Mouse (Mus musculus) hindbrain, embryonic 11.5 days (tissue): Measurements from ENCODE around the gene Tbc1d30. TPM values are rescaled to one million over a fixed set of nuclear protein-coding genes. Genes with fewer than 3 reads are reported as not detected.

Experiments used
- ATAC-seq: fragments of 200-750 bp; cut with Nextera tagmentation; 2 replicates; pipeline ENCODE4 v1.8.0; 2017; ENCODE audit warnings: mild to moderate bottlenecking, moderate TSS enrichment, moderate library complexity; ENCODE audit not compliant: low FRiP score
- DNase-seq: peaks from one replicate; pipeline ENCODE4 v3.0.0-alpha.2; 2015; ENCODE audit warnings: low spot score
- H3K27ac ChIP-seq: fragments of 300-500 bp; sonication (generic); 2 replicates; pipeline ENCODE4 v1.5.1; 2014; ENCODE audit warnings: mild to moderate bottlenecking, low read depth, low read length
- H3K27me3 ChIP-seq: fragments of 300-500 bp; sonication (generic); 2 replicates; pipeline ENCODE4 v1.6.1; 2014; ENCODE audit warnings: mild to moderate bottlenecking, low read length, moderate library complexity, mixed read lengths; ENCODE audit not compliant: control insufficient read depth, insufficient read depth
- H3K36me3 ChIP-seq: fragments of 300-500 bp; sonication (generic); 2 replicates; pipeline ENCODE4 v1.6.1; 2014; ENCODE audit warnings: mild to moderate bottlenecking, low read length, moderate library complexity, mixed read lengths; ENCODE audit not compliant: control insufficient read depth, insufficient read depth
- H3K4me1 ChIP-seq: fragments of 300-500 bp; sonication (generic); replicated peaks from 2 replicates; pipeline ENCODE4 v1.6.1; 2014; ENCODE audit warnings: low read length, mixed read lengths; ENCODE audit not compliant: control insufficient read depth, insufficient read depth
- H3K4me2 ChIP-seq: fragments of 300-500 bp; sonication (generic); replicated peaks from 2 replicates; pipeline ENCODE4 v1.6.1; 2014; ENCODE audit warnings: mild to moderate bottlenecking, low read depth, low read length
- H3K4me3 ChIP-seq: fragments of 300-500 bp; sonication (generic); 2 replicates; pipeline ENCODE4 v1.5.1; 2014; ENCODE audit warnings: low read depth, low read length
- H3K9ac ChIP-seq: fragments of 300-500 bp; sonication (generic); 2 replicates; pipeline ENCODE4 v1.6.1; 2014; ENCODE audit warnings: low read depth, low read length
- H3K9me3 ChIP-seq: fragments of 300-500 bp; sonication (generic); 2 replicates; pipeline ENCODE4 v1.6.1; 2016; ENCODE audit warnings: low read length; ENCODE audit not compliant: control insufficient read depth
- WGBS: fragments of 180-500 bp; shearing (Covaris S2); extraction: QIAGEN DNeasy Blood & Tissue Kit; methylation state at CpG from one replicate; pipeline ENCODE4 v1.1.7; 2014; 5-methylcytosine and 5-hydroxymethylcytosine counted together
- polyA plus RNA-seq: library from polyadenylated mRNA; unstranded; fragments of >200 nt; fragmentation: Nextera tagmentation; extraction: Ambion mirVana; gene quantifications from 2 replicates; pipeline ENCODE4 v1.2.1, GENCODE M21; 2014

Tbc1d30 gene
- polyA plus RNA-seq, 1 experiment from 2014 or later, result 4.7 TPM

DNA sequence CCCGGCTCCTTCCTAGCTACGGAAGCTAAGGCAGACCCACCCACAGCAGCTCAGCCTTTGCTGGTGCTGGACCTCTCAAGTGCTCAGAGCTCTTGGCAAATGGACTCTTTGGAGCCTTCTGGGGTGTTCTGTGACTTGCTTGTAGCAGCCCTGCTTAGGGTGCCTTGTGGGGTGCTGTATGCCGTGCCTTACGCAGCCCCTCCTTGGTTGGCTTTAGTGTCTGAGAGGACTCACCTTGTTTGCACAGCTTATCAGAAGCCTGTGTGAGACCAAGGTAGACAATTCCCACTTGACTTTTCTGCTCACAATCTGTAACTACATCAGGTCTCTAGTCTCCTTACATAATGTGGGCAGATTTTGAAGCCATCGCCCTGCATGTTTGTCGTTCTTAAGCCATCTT lies 34.6 kb upstream of the Tbc1d30 start:
- DNase-seq, result no peak
- H3K9me3 ChIP-seq, result no peaks in the 10 kb centered on the region
- H3K27me3 ChIP-seq, result no peaks in the 10 kb centered on the region
- no peak overlapping the region for H3K9ac ChIP-seq
- ATAC-seq, result no peak
- no peak overlapping the region for H3K4me3 ChIP-seq
- no peak overlapping the region for H3K27ac ChIP-seq
- 95% methylated on average over 6 of the region's 6 CpGs for WGBS
- no peaks in the 10 kb centered on the region for H3K4me1 ChIP-seq
- H3K4me2 ChIP-seq, result no peak overlapping the region
- H3K36me3 ChIP-seq, result peaks cover 9% of the 10 kb centered on the region; the same call in 1 of the 2 replicates

GRCm38 (mm10) chr10:121384710-121385109 lies 33.6 kb upstream of the Tbc1d30 start:
- no peak overlapping the region for H3K4me2 ChIP-seq
- peaks cover 8% of the 10 kb centered on the region; the same call in 1 of the 2 replicates for H3K36me3 ChIP-seq
- no peak overlapping the region for H3K4me3 ChIP-seq
- WGBS, result 90% methylated on average over 13 of the region's 13 CpGs
- H3K4me1 ChIP-seq, result no peaks in the 10 kb centered on the region
- H3K27ac ChIP-seq, result no peak overlapping the region
- H3K27me3 ChIP-seq, result no peaks in the 10 kb centered on the region
- DNase-seq (no peak), ATAC-seq (no peak)
- no peaks in the 10 kb centered on the region for H3K9me3 ChIP-seq
- H3K9ac ChIP-seq, result no peak overlapping the region

- H3K27ac ChIP-seq, result no peak overlapping the region
- no peak overlapping the region for H3K9ac ChIP-seq
- no peaks in the 10 kb centered on the region for H3K4me1 ChIP-seq
- WGBS, result 94% methylated on average over 18 of the region's 18 CpGs
- H3K4me2 ChIP-seq, result no peak overlapping the region
- ATAC-seq (no peak), DNase-seq (no peak)
- H3K36me3 ChIP-seq, result peaks cover 11% of the 10 kb centered on the region
- no peak overlapping the region for H3K4me3 ChIP-seq
- H3K9me3 ChIP-seq, result no peaks in the 10 kb centered on the region
- no peaks in the 10 kb centered on the region for H3K27me3 ChIP-seq
Observed at GRCm38 (mm10) chr10:121381280-121381679, 30.2 kb upstream of the Tbc1d30 start.

- no peak overlapping the region for H3K4me3 ChIP-seq
- H3K4me2 ChIP-seq, result no peak overlapping the region
- no peaks in the 10 kb centered on the region for H3K27me3 ChIP-seq
- ATAC-seq (no peak), DNase-seq (no peak)
- no peaks in the 10 kb centered on the region for H3K4me1 ChIP-seq
- no peaks in the 10 kb centered on the region for H3K9me3 ChIP-seq
- H3K36me3 ChIP-seq, result peaks cover 11% of the 10 kb centered on the region
- WGBS, result 96% methylated on average over 3 of the region's 3 CpGs
- no peak overlapping the region for H3K9ac ChIP-seq
- no peak overlapping the region for H3K27ac ChIP-seq
Observed at GRCm38 (mm10) chr10:121379387-121379786, 28.3 kb upstream of the Tbc1d30 start.

GRCm38 (mm10) chr10:121376530-121377271 lies 25.6 kb upstream of the Tbc1d30 start:
- WGBS, result 94% methylated on average over 24 of the region's 24 CpGs
- ATAC-seq (no peak), DNase-seq (no peak)
- no peak overlapping the region for H3K27ac ChIP-seq
- no peak overlapping the region for H3K4me3 ChIP-seq
- no peaks in the 10 kb centered on the region for H3K4me1 ChIP-seq
- no peaks in the 10 kb centered on the region for H3K9me3 ChIP-seq
- H3K36me3 ChIP-seq, result peaks cover 6% of the 10 kb centered on the region
- no peaks in the 10 kb centered on the region for H3K27me3 ChIP-seq
- H3K9ac ChIP-seq, result no peak overlapping the region
- H3K4me2 ChIP-seq, result no peak overlapping the region

DNA sequence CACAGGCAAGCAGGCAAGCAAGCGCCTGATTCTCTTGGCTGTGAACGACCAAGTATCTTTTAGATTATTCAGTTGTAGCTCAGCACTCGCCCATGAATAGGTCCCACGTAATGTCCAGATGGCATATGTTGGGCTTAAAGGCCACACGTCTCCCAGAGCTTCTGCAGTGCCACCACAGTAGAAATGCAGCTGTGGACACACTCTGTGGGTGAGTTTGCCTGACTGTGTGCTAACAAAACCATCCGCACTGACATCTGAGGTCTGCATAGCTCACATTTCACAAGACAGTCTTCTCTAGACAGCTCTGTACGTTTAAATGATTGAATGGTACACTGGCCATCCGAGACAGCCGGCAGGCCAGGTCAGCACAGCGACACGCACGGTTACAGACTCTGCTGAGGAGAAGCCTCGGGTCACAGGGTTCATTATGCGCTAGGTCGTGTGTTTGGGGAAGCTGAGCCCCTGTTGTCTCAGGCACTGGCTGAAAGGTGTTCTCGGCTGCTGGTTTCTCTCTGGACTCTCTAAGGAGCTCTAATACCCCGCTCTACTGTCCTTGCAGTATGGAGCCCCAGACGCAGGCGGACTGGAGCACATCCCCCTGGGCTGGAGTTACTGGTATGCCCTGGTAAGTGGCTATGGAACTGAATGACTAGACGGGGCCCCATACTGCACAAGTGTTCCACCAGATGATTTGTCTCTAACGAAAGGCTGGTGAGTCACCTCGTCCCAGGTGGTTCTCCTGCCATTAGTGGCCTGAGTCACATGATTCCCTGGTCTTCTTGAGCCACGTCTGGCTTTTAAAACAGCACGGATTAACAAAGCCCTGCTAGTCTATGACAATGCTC lies 24.8 kb upstream of the Tbc1d30 start:
- no peaks in the 10 kb centered on the region for H3K9me3 ChIP-seq
- WGBS, result 77% methylated on average over 24 of the region's 24 CpGs
- ATAC-seq, result no peak

GRCm38 (mm10) chr10:121374693-121375620 lies 23.9 kb upstream of the Tbc1d30 start:
- no peak overlapping the region for H3K4me2 ChIP-seq
- H3K36me3 ChIP-seq, result peaks cover 3% of the 10 kb centered on the region; the same call in 1 of the 2 replicates
- no peaks in the 10 kb centered on the region for H3K4me1 ChIP-seq
- DNase-seq, result no peak
- H3K27me3 ChIP-seq, result no peaks in the 10 kb centered on the region
- no peak for ATAC-seq
- WGBS, result 88% methylated on average over 17 of the region's 17 CpGs
- no peak overlapping the region for H3K27ac ChIP-seq
- no peaks in the 10 kb centered on the region for H3K9me3 ChIP-seq
- no peak overlapping the region for H3K4me3 ChIP-seq
- H3K9ac ChIP-seq, result no peak overlapping the region

More for the DNA sequence above, 24.8 kb upstream of the Tbc1d30 start:
- Histone ChIP-seq H3K36me3 (peaks cover 3% of the 10 kb centered on the region; the same call in 1 of the 2 replicates), H3K9ac (no peak overlapping the region), H3K4me2 (no peak overlapping the region), H3K27ac (no peak overlapping the region), H3K4me1 (no peaks in the 10 kb centered on the region), H3K27me3 (no peaks in the 10 kb centered on the region), H3K4me3 (no peak overlapping the region)
- no peak for DNase-seq

DNA sequence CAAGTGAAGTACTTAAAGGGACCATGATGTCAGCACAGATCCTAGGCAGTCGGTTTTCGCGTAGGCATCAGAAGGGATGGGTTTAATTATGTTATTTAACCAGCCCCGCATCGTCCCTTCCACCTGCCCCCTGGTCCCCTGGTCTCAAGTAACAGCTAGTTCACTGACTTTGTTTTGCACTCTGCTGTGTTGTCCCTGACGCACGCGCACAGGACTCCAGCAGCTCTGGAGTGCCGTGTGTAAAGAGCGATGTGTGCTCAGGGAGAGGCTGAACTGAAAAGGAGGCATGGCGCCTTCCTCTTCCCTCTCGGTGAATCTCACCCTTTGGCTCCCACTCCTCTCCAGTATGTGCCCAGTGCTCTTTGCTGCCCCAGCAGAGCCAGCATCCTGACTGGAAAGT lies 22.9 kb upstream of the Tbc1d30 start:
- Histone ChIP-seq H3K9me3 (no peaks in the 10 kb centered on the region), H3K27me3 (no peaks in the 10 kb centered on the region), H3K36me3 (peaks cover 3% of the 10 kb centered on the region; the same call in 1 of the 2 replicates), H3K4me2 (no peak overlapping the region), H3K4me1 (no peaks in the 10 kb centered on the region), H3K9ac (no peak overlapping the region), H3K4me3 (no peak overlapping the region), H3K27ac (no peak overlapping the region)
- DNase-seq (no peak), ATAC-seq (no peak)
- 81% methylated on average over 12 of the region's 12 CpGs for WGBS
